Mouse (Mus musculus): Measurements from ENCODE around the gene Wdr18. TPM values are rescaled to one million over a fixed set of nuclear protein-coding genes. Genes with fewer than 3 reads are reported as not detected.

Gene Wdr18
- polyA plus RNA-seq, 1 experiment from 2014 or later: 80.2 TPM

GRCm38 (mm10) chr10:79940749-79941148 lies 19.2 kb upstream of the Wdr18 start:
- no peak overlapping the region for H3K4me2 ChIP-seq
- H3K4me1 ChIP-seq: peaks cover 21% of the 10 kb centered on the region
- H3K9me3 ChIP-seq (replicated peaks): no peaks in the 10 kb centered on the region
- ATAC-seq: no peak
- no peaks in the 10 kb centered on the region for H3K27me3 ChIP-seq
- H3K36me3 ChIP-seq (ENCODE audit: poor library complexity, severe bottlenecking): peaks cover 10% of the 10 kb centered on the region
- H3K9ac ChIP-seq: no peak overlapping the region
- H3K27ac ChIP-seq: no peak overlapping the region
- no peak overlapping the region for H3K4me3 ChIP-seq
- 73% methylated on average over 7 of the region's 7 CpGs for WGBS

GRCm38 (mm10) chr10:79942988-79943387 lies 17.0 kb upstream of the Wdr18 start:
- Histone ChIP-seq H3K4me3 (no peak overlapping the region), H3K9me3 (replicated peaks) (no peaks in the 10 kb centered on the region), H3K9ac (no peak overlapping the region), H3K4me1 (peaks cover 21% of the 10 kb centered on the region), H3K36me3 (ENCODE audit: poor library complexity, severe bottlenecking) (peaks cover 15% of the 10 kb centered on the region), H3K27ac (no peak overlapping the region), H3K4me2 (no peak overlapping the region), H3K27me3 (no peaks in the 10 kb centered on the region)
- WGBS: 83% methylated on average over 1 of the region's 1 CpGs
- no peak for ATAC-seq

GRCm38 (mm10) chr10:79943471-79943901 lies 16.5 kb upstream of the Wdr18 start:
- H3K36me3 ChIP-seq (ENCODE audit: poor library complexity, severe bottlenecking): peaks cover 17% of the 10 kb centered on the region
- H3K4me1 ChIP-seq: peaks cover 21% of the 10 kb centered on the region
- WGBS: 75% methylated on average over 9 of the region's 9 CpGs
- H3K9ac ChIP-seq: no peak overlapping the region
- no peak for ATAC-seq
- H3K4me3 ChIP-seq: no peak overlapping the region
- no peak overlapping the region for H3K27ac ChIP-seq
- no peak overlapping the region for H3K4me2 ChIP-seq
- H3K27me3 ChIP-seq: no peaks in the 10 kb centered on the region
- H3K9me3 ChIP-seq (replicated peaks): no peaks in the 10 kb centered on the region

GRCm38 (mm10) chr10:79945507-79946234 lies 14.3 kb upstream of the Wdr18 start:
- ATAC-seq: peak; percentile 27; the same call in 1 of the 2 replicates
- peak overlapping the region; percentile 54 for H3K27ac ChIP-seq

GRCm38 (mm10) chr10:79946752-79947322 lies 13.1 kb upstream of the Wdr18 start:
- H3K4me2 ChIP-seq: no peak overlapping the region; the same call in 1 of the 2 replicates
- H3K9ac ChIP-seq: peak overlapping the region; percentile 38; the same call in 1 of the 2 replicates
- H3K4me1 ChIP-seq: peaks cover 21% of the 10 kb centered on the region
- H3K36me3 ChIP-seq (ENCODE audit: poor library complexity, severe bottlenecking): peaks cover 46% of the 10 kb centered on the region
- ATAC-seq: no peak
- no peaks in the 10 kb centered on the region for H3K27me3 ChIP-seq
- H3K9me3 ChIP-seq (replicated peaks): no peaks in the 10 kb centered on the region
- no peak overlapping the region for H3K27ac ChIP-seq
- H3K4me3 ChIP-seq: no peak overlapping the region
- WGBS: 19% methylated on average over 7 of the region's 7 CpGs

More at GRCm38 (mm10) chr10:79945507-79946234, 14.3 kb upstream of the Wdr18 start:
- Histone ChIP-seq H3K36me3 (ENCODE audit: poor library complexity, severe bottlenecking) (peaks cover 39% of the 10 kb centered on the region), H3K27me3 (no peaks in the 10 kb centered on the region), H3K9me3 (replicated peaks) (no peaks in the 10 kb centered on the region), H3K4me1 (peaks cover 21% of the 10 kb centered on the region), H3K9ac (peak overlapping the region; percentile 6; the same call in 1 of the 2 replicates), H3K4me2 (peak overlapping the region; percentile 14; the same call in 1 of the 2 replicates), H3K4me3 (no peak overlapping the region)
- 23% methylated on average over 16 of the region's 16 CpGs for WGBS

GRCm38 (mm10) chr10:79947502-79947901 lies 12.4 kb upstream of the Wdr18 start:
- H3K9ac ChIP-seq: no peak overlapping the region

GRCm38 (mm10) chr10:79949873-79950272 lies 10.1 kb upstream of the Wdr18 start:
- Histone ChIP-seq H3K9ac (no peak overlapping the region), H3K27me3 (no peaks in the 10 kb centered on the region), H3K4me3 (no peak overlapping the region), H3K36me3 (ENCODE audit: poor library complexity, severe bottlenecking) (peaks cover 53% of the 10 kb centered on the region), H3K9me3 (replicated peaks) (no peaks in the 10 kb centered on the region), H3K4me2 (no peak overlapping the region), H3K27ac (no peak overlapping the region), H3K4me1 (peaks cover 21% of the 10 kb centered on the region)
- WGBS: 95% methylated on average over 4 of the region's 4 CpGs
- ATAC-seq: no peak

More at GRCm38 (mm10) chr10:79947502-79947901, 12.4 kb upstream of the Wdr18 start:
- Histone ChIP-seq H3K9me3 (replicated peaks) (no peaks in the 10 kb centered on the region), H3K4me1 (peaks cover 21% of the 10 kb centered on the region), H3K27ac (no peak overlapping the region), H3K4me2 (no peak overlapping the region), H3K27me3 (no peaks in the 10 kb centered on the region), H3K4me3 (no peak overlapping the region), H3K36me3 (ENCODE audit: poor library complexity, severe bottlenecking) (peaks cover 41% of the 10 kb centered on the region)
- ATAC-seq: no peak
- 72% methylated on average over 6 of the region's 6 CpGs for WGBS

GRCm38 (mm10) chr10:79950661-79951060 lies 9.3 kb upstream of the Wdr18 start:
- H3K36me3 ChIP-seq (ENCODE audit: poor library complexity, severe bottlenecking): peaks cover 53% of the 10 kb centered on the region
- no peaks in the 10 kb centered on the region for H3K27me3 ChIP-seq
- 84% methylated on average over 18 of the region's 18 CpGs for WGBS
- peaks cover 15% of the 10 kb centered on the region for H3K4me1 ChIP-seq
- H3K9ac ChIP-seq: no peak overlapping the region
- H3K4me2 ChIP-seq: no peak overlapping the region
- ATAC-seq: no peak
- no peaks in the 10 kb centered on the region for H3K9me3 ChIP-seq (replicated peaks)
- H3K4me3 ChIP-seq: no peak overlapping the region
- no peak overlapping the region for H3K27ac ChIP-seq

GRCm38 (mm10) chr10:79953946-79954345 lies 6.0 kb upstream of the Wdr18 start:
- Histone ChIP-seq H3K4me1 (peaks cover 4% of the 10 kb centered on the region; the same call in 1 of the 2 replicates), H3K4me3 (no peak overlapping the region), H3K36me3 (ENCODE audit: poor library complexity, severe bottlenecking) (peaks cover 41% of the 10 kb centered on the region), H3K4me2 (no peak overlapping the region), H3K27me3 (0 out of 2 replicates have a peak, but pooled peaks cover 5% of the 10 kb centered on the region), H3K27ac (no peak overlapping the region), H3K9ac (no peak overlapping the region), H3K9me3 (replicated peaks) (no peaks in the 10 kb centered on the region)
- WGBS: 89% methylated on average over 6 of the region's 6 CpGs
- no peak for ATAC-seq

- 0 out of 2 replicates have a peak, but pooled peaks cover 5% of the 10 kb centered on the region for H3K27me3 ChIP-seq
- no peaks in the 10 kb centered on the region for H3K9me3 ChIP-seq (replicated peaks)
- H3K4me2 ChIP-seq: no peak overlapping the region
- WGBS: 79% methylated on average over 9 of the region's 9 CpGs
- peaks cover 7% of the 10 kb centered on the region for H3K4me1 ChIP-seq
- no peak for ATAC-seq
- peaks cover 23% of the 10 kb centered on the region for H3K36me3 ChIP-seq (ENCODE audit: poor library complexity, severe bottlenecking)
- H3K27ac ChIP-seq: no peak overlapping the region
- H3K4me3 ChIP-seq: no peak overlapping the region
- 0 out of 2 replicates have a peak overlapping the region, but pooled peaks have one; percentile 3 for H3K9ac ChIP-seq
Observed at GRCm38 (mm10) chr10:79955691-79956090, 4.3 kb upstream of the Wdr18 start.

GRCm38 (mm10) chr10:79956643-79957154 lies 3.3 kb upstream of the Wdr18 start:
- Histone ChIP-seq H3K9me3 (replicated peaks) (no peaks in the 10 kb centered on the region), H3K27ac (no peak overlapping the region), H3K36me3 (ENCODE audit: poor library complexity, severe bottlenecking) (peaks cover 18% of the 10 kb centered on the region), H3K27me3 (0 out of 2 replicates have a peak, but pooled peaks cover 5% of the 10 kb centered on the region), H3K4me1 (peaks cover 15% of the 10 kb centered on the region), H3K4me3 (no peak overlapping the region), H3K4me2 (no peak overlapping the region), H3K9ac (no peak overlapping the region)
- ATAC-seq: no peak
- WGBS: 22% methylated on average over 4 of the region's 4 CpGs

- 0 out of 2 replicates have a peak, but pooled peaks cover 5% of the 10 kb centered on the region for H3K27me3 ChIP-seq
- peak overlapping the region; percentile 25 for H3K4me2 ChIP-seq
- 16% methylated on average over 21 of the region's 21 CpGs for WGBS
- no peak overlapping the region for H3K27ac ChIP-seq
- no peak overlapping the region for H3K4me3 ChIP-seq
- H3K9me3 ChIP-seq (replicated peaks): no peaks in the 10 kb centered on the region
- peaks cover 22% of the 10 kb centered on the region for H3K36me3 ChIP-seq (ENCODE audit: poor library complexity, severe bottlenecking)
- no peak overlapping the region for H3K9ac ChIP-seq
- peaks cover 15% of the 10 kb centered on the region for H3K4me1 ChIP-seq
- ATAC-seq: no peak
Observed at GRCm38 (mm10) chr10:79958140-79958816, 1.7 kb upstream of the Wdr18 start.
